Mouse (Mus musculus) spleen, adult 2 months (tissue): ENCODE data around the gene Ros1.

Experiments
- CTCF ChIP-seq: fragments of 200-500 bp; IDR thresholded peaks from 2 replicates; pipeline ENCODE4 v1.5.1; 2011; ENCODE audit warnings: mild to moderate bottlenecking, inconsistent platforms; ENCODE audit not compliant: insufficient read depth, insufficient read length, insufficient replicate concordance; ENCODE audit errors: extremely low read depth
- POLR2A ChIP-seq: fragments of 200-500 bp; IDR thresholded peaks from 2 replicates; pipeline ENCODE4 v1.6.1; 2011; ENCODE audit warnings: low read depth, low read length, inconsistent platforms

GRCm38 (mm10) chr10:52182878-52183277 lies 12.2 kb downstream of the Ros1 start:
- TF ChIP-seq CTCF (no peak), POLR2A (no peak)
